Mouse (Mus musculus): ENCODE measurements around the gene Ephx3.

- TF ChIP-seq CTCF (IDR thresholded peaks at IDR 0.05; ENCODE audit: borderline replicate concordance, extremely low read depth, insufficient read depth, insufficient read length) = no peak
- TF ChIP-seq POLR2A (IDR thresholded peaks at IDR 0.05; ENCODE audit: borderline replicate concordance, extremely low read depth, insufficient read depth, insufficient read length, poor library complexity, severe bottlenecking) = no peak
Observed at GRCm38 (mm10) chr17:32220873-32221272, 31.5 kb upstream of the Ephx3 start.

Measured in brain, embryonic 14.5 days (tissue).